Mouse (Mus musculus): ENCODE results near the gene Epc2. TPM values are rescaled to one million over a fixed set of nuclear protein-coding genes. Genes with fewer than 3 reads are reported as not detected.

The Epc2 gene
- polyA plus RNA-seq, 1 experiment from 2014 or later = 7.1 TPM

DNA sequence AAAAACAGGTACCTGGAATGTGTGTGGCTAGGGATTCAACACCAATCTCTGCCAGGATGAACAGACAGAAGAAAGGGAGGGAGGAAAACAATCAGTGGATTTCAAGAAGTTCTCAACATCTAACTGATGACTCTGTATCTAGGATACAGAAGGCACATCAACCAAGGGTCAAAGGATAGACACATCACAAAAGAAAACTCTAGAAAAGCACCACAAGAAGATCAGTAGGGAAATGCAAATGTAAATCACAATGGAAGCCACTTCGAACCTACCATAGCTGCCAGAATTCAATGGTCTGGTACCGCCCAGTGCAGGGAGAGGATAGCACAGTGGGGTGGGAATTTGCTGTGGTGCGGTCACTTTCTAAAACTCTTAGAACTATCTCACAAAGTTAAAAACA, 122.0 kb downstream of the Epc2 start:
- Histone ChIP-seq H3K4me1 (peaks cover 45% of the 10 kb centered on the region), H3K4me2 (replicated peaks) (no peak overlapping the region), H3K27me3 (no peaks in the 10 kb centered on the region), H3K27ac (no peak overlapping the region), H3K36me3 (no peaks in the 10 kb centered on the region), H3K9me3 (no peaks in the 10 kb centered on the region), H3K4me3 (no peak overlapping the region), H3K9ac (no peak overlapping the region)
- ATAC-seq (ENCODE audit: low FRiP score, low read depth) = no peak
- 97% methylated on average over 3 of the region's 3 CpGs for WGBS

- Histone ChIP-seq H3K4me2 (replicated peaks) (no peak overlapping the region), H3K4me3 (no peak overlapping the region), H3K4me1 (no peaks in the 10 kb centered on the region), H3K9me3 (no peaks in the 10 kb centered on the region), H3K27me3 (no peaks in the 10 kb centered on the region), H3K9ac (no peak overlapping the region), H3K36me3 (no peaks in the 10 kb centered on the region), H3K27ac (no peak overlapping the region)
- no peak for ATAC-seq (ENCODE audit: low FRiP score, low read depth)
- WGBS = 90% methylated on average over 3 of the region's 3 CpGs
Observed at GRCm38 (mm10) chr2:49580585-49580984, 129.3 kb downstream of the Epc2 start.

- no peak for ATAC-seq (ENCODE audit: low FRiP score, low read depth)
Observed at GRCm38 (mm10) chr2:49582546-49582945, 131.3 kb downstream of the Epc2 start.

GRCm38 (mm10) chr2:49583311-49583710, 132.0 kb downstream of the Epc2 start:
- H3K27ac ChIP-seq = no peak overlapping the region

More at GRCm38 (mm10) chr2:49582546-49582945, 131.3 kb downstream of the Epc2 start:
- 89% methylated on average over 5 of the region's 5 CpGs for WGBS
- Histone ChIP-seq H3K36me3 (no peaks in the 10 kb centered on the region), H3K9ac (no peak overlapping the region), H3K4me2 (replicated peaks) (no peak overlapping the region), H3K4me1 (no peaks in the 10 kb centered on the region), H3K4me3 (no peak overlapping the region), H3K27me3 (no peaks in the 10 kb centered on the region), H3K9me3 (no peaks in the 10 kb centered on the region; the same call in 1 of the 2 replicates), H3K27ac (no peak overlapping the region)

GRCm38 (mm10) chr2:49590450-49590849, 139.2 kb downstream of the Epc2 start:
- 32% methylated on average over 5 of the region's 5 CpGs for WGBS
- ATAC-seq (ENCODE audit: low FRiP score, low read depth) = no peak

More at GRCm38 (mm10) chr2:49583311-49583710, 132.0 kb downstream of the Epc2 start:
- WGBS = 85% methylated on average over 2 of the region's 2 CpGs
- no peak overlapping the region for H3K4me2 ChIP-seq (replicated peaks)
- no peak overlapping the region for H3K4me3 ChIP-seq
- ATAC-seq (ENCODE audit: low FRiP score, low read depth) = no peak
- no peaks in the 10 kb centered on the region; the same call in 1 of the 2 replicates for H3K9me3 ChIP-seq
- no peak overlapping the region for H3K9ac ChIP-seq
- no peaks in the 10 kb centered on the region for H3K4me1 ChIP-seq
- no peaks in the 10 kb centered on the region for H3K36me3 ChIP-seq
- H3K27me3 ChIP-seq = no peaks in the 10 kb centered on the region

DNA sequence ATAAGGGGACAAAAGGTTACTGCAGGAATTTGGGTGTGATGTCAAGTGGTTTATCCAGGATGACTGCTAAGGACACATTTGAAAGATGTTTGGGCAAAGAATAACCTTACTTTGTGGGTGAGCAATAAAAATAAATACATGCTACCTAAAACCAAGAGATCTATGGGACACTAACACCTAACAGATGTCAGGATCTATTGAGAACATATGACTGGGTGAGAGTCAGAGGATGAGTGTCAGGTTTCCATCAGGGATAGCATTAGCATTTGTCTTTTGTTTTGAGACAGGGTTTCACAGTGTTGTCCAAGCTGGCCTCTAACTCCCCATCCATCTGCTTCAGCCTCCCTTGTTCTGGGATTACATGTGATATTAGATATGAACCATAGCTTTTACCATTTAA, 141.6 kb downstream of the Epc2 start:
- ATAC-seq (ENCODE audit: low FRiP score, low read depth) = no peak
- Histone ChIP-seq H3K9me3 (no peaks in the 10 kb centered on the region), H3K27ac (no peak overlapping the region), H3K36me3 (no peaks in the 10 kb centered on the region), H3K4me2 (replicated peaks) (no peak overlapping the region), H3K4me1 (0 out of 2 replicates have a peak, but pooled peaks cover 4% of the 10 kb centered on the region), H3K9ac (no peak overlapping the region), H3K27me3 (no peaks in the 10 kb centered on the region), H3K4me3 (no peak overlapping the region)

More at GRCm38 (mm10) chr2:49590450-49590849, 139.2 kb downstream of the Epc2 start:
- H3K4me1 ChIP-seq = 0 out of 2 replicates have a peak, but pooled peaks cover 4% of the 10 kb centered on the region
- no peak overlapping the region for H3K4me2 ChIP-seq (replicated peaks)
- no peaks in the 10 kb centered on the region; the same call in 1 of the 2 replicates for H3K9me3 ChIP-seq
- H3K4me3 ChIP-seq = no peak overlapping the region
- H3K27ac ChIP-seq = no peak overlapping the region
- no peak overlapping the region for H3K9ac ChIP-seq
- no peaks in the 10 kb centered on the region for H3K27me3 ChIP-seq
- H3K36me3 ChIP-seq = no peaks in the 10 kb centered on the region

DNA sequence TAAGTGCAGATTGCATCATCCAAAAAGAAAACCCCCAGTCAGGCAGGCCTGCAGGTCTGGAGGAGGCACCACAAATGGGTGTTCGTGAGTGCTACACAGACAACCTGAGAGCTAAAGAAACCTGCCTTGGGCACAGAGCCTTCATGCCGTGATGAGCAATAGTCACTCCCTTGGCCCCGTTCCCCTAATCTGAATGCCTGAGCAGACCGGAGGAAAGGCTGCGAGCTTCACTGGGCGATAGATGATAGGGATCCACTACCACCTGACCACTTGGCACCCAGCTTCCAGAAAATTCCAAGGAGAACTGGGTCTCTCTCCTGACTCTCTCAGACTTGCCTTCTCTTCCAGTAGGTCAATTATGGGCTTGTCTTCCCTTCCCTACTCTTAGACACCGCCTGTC, 143.6 kb downstream of the Epc2 start:
- Histone ChIP-seq H3K9ac (no peak overlapping the region), H3K36me3 (no peaks in the 10 kb centered on the region), H3K9me3 (no peaks in the 10 kb centered on the region), H3K4me2 (replicated peaks) (no peak overlapping the region), H3K27me3 (no peaks in the 10 kb centered on the region), H3K4me1 (peaks cover 7% of the 10 kb centered on the region; the same call in 1 of the 2 replicates), H3K27ac (no peak overlapping the region), H3K4me3 (no peak overlapping the region)
- 85% methylated on average over 7 of the region's 7 CpGs for WGBS
- no peak for ATAC-seq (ENCODE audit: low FRiP score, low read depth)

DNA sequence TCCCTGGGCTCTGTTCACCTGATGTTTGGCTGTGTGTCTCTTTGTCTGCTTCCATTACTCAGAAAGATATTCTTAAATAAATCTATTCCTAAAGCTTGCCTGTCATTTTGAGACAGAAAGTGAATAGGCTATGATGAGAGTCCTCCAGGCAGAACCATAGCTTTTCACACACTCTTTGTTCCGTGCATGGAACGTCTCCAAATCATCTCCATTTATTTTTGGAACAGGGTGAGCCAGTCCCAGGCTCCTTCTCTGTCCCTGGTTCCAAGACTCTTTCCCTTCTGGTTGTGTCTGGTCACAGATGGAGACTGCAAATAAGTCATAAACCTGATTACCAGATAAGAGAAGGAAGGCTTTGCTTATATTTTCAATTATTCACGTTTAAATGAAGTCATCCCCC, 145.0 kb downstream of the Epc2 start:
- Histone ChIP-seq H3K9me3 (no peaks in the 10 kb centered on the region), H3K9ac (no peak overlapping the region), H3K4me1 (peaks cover 14% of the 10 kb centered on the region; the same call in 1 of the 2 replicates), H3K36me3 (no peaks in the 10 kb centered on the region), H3K27me3 (no peaks in the 10 kb centered on the region), H3K4me3 (no peak overlapping the region), H3K4me2 (replicated peaks) (no peak overlapping the region), H3K27ac (no peak overlapping the region)
- 80% methylated on average over 3 of the region's 3 CpGs for WGBS
- no peak for ATAC-seq (ENCODE audit: low FRiP score, low read depth)

DNA sequence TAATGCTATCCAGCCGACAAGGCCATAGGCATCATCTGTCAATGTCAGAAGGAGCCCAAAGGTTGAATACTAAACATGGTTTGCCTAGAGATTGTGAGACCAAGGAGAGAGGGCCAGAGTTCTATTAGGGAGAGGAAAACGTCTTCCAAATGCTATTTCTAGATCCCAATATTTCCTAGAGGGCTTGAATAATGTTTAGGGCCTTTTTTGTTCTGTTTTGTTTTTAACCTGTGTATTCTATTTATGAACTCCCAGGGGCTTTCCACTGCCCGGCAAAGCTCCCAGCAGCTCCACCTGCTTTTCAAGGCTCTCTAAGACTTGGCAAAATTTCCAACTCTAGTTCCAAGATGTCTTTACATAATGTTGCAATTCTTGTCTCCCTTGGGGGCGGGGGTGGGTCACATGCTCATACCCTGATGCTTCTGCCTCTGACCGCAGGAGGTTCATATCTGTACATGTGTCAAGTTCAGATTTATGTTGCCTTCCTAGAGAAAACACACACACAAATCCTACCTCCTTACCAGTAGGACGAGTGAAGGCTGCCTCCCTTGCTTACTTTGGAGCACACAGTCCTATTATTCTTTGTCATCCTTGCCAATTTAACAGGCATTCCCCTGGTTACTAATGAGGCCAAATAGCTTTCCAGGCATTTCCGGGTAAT, 148.9 kb downstream of the Epc2 start:
- ATAC-seq (ENCODE audit: low FRiP score, low read depth) = no peak
- H3K27me3 ChIP-seq = no peaks in the 10 kb centered on the region
- H3K4me2 ChIP-seq (replicated peaks) = no peak overlapping the region
- H3K4me1 ChIP-seq = peaks cover 10% of the 10 kb centered on the region; the same call in 1 of the 2 replicates
- no peak overlapping the region for H3K9ac ChIP-seq
- 46% methylated on average over 7 of the region's 7 CpGs for WGBS
- H3K36me3 ChIP-seq = no peaks in the 10 kb centered on the region
- H3K27ac ChIP-seq = no peak overlapping the region
- no peaks in the 10 kb centered on the region for H3K9me3 ChIP-seq
- no peak overlapping the region for H3K4me3 ChIP-seq

Other genes starting within 250 kb of the Epc2 start
- gene Kif5c, start 167.8 kb downstream of the Epc2 start, polyA plus RNA-seq (2015; fragmentation: Nextera tagmentation; extraction: Ambion mirVana) = 8.4 and 9.2 TPM in 2 replicates

Measured in limb, embryonic 13.5 days (tissue).